Mouse (Mus musculus) CH12F3 (cell line): ENCODE data around the gene Trim59.

Experiments used
- in situ Hi-C: fragments of 300-500 bp; cut with MboI; formaldehyde crosslinking; loops from 2 replicates; pipeline ENCODE4 v1.14.3; 2020; ENCODE audit warnings: low sequenced_read_pairs

Gene Trim59

GRCm38 (mm10) chr3:69005338-69006245 lies 39.0 kb downstream of the Trim59 start:
- in situ Hi-C loops = no loop called here

- in situ Hi-C loops = no loop called here
Observed at GRCm38 (mm10) chr3:69004437-69005337, 39.9 kb downstream of the Trim59 start, which contains the start of the genes Ift80 and Smc4. TSS of gene Ift80 (minus strand) at chr3:69004570. TSS of gene Smc4 (plus strand) at chr3:69004738.

GRCm38 (mm10) chr3:69004055-69004436 lies 40.5 kb downstream of the Trim59 start:
- in situ Hi-C loops = no loop called here

- in situ Hi-C loops = no loop called here
Observed at GRCm38 (mm10) chr3:69002781-69003180, 41.8 kb downstream of the Trim59 start.

GRCm38 (mm10) chr3:68986550-68986949 lies 58.0 kb downstream of the Trim59 start:
- in situ Hi-C loops = no loop called here
